Mouse (Mus musculus) telencephalon, adult 2 months (tissue): Measurements from ENCODE around the gene Map3k5.

Experiments
- DNase-seq: peaks from one replicate; pipeline ENCODE4 v3.0.0-alpha.2; 2011; ENCODE audit warnings: low read depth, low spot score

Gene Map3k5

DNA sequence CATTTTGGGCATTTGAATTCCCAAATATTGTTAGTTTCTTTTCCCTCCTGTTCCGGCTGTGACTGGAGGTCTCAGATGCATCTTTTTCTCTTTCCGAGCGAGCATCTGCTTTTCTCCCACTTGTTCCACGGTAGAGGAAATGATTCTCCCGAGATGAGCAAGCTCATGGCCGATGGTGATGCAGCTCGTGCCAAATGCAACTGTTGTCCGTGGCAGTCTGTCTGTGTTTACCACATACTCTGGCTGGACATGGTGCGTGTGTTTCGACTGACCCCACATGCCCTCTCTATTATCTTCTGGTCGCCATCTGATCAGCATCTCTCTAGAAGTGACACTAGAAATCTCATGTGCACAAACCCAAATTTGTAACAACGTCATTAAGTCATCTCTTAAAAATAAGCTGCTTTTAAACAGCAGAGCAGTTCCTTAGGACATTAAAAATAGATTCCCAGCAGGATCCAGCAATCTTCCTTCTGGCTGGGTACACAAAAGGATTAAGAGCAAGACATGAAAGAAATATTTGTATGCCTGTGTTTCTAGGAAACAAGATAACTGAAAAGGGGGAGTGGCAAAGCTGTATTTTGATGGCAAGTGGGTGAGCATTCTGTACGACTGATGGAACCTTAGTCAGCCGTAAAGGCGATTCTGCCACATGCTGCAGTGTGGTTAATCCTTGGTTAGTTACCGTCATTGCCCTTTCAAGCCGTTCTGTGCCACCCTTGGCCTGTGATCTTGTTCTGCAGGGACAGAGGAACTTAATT lies 72.2 kb downstream of the Map3k5 start:
- peak; percentile 53 for DNase-seq

DNA sequence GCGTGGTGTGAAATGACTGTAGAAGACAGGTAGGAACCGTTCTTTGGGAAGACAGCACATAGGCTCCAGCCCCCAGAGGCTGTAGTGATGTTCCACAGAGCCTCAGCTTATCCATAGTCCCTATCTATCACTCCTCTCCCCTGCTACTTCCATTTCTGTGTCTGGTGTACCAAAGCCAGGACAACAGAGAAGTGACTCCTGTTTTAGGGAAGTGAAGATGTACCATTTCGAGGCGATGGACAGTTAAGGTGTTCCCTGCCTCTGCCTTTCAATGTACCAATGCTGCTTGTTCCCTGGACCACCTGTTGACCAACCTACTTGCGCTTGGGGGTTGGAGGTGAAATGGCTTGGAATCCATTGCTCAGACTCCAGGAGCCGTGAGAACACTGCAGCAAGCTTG lies 75.0 kb downstream of the Map3k5 start:
- DNase-seq = no peak

DNA sequence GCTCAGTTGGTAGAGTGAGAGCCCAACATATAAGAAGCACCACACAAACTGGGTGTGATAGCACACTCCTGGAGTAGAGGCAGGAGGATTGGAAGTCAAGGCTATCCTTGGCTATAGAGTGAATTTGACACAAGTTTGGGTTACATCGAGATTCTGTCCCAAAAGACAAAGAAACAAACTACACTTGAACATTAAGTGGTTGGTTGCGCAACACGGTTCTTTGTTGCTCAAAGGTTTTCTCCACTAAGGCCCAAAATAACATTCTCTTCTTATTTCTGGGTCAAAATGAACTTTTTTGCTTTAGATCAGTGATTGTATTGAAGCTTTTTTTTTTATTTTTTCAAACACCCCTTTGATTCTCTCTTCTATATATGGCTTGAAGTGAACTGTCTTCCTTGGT lies 75.7 kb downstream of the Map3k5 start:
- no peak for DNase-seq

DNA sequence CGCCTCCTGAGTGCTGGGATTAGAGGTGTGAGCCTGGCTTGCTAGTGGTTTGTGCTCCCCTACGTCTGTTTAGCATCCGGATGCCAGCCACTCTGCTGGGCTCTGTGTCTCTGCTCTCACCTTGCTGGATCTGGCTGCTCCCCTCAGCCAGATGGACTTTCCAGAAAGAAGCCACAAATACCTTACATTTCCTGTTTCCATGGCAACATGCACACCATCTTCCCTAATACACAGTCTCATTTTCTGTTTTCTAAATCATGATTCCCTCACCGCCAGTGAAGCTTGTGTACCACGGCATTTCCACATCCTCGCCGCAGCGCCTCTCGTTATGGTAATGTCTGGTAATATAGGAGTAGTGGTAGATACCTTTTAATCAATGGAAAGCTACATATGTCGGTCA lies 84.1 kb downstream of the Map3k5 start:
- peak; percentile 55 for DNase-seq

DNA sequence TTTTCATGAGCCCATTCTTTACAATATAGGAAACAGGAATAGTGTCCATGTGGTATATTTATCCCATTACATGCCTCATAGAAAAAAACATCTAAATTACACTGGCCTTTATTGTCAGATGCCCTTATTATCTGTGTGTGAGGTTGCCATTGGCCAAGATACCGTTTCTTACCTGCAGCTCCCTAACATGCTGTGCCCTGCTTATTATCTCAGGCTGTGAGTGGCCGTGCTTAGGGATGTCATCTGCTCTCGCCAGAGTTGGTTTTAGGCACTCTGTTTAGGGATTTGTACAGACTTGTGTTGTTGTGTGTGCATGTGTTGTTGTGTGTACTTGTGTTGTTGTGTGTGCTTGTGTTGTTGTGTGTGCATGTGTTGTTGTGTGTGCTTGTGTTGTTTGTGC lies 84.5 kb downstream of the Map3k5 start:
- no peak for DNase-seq

DNA sequence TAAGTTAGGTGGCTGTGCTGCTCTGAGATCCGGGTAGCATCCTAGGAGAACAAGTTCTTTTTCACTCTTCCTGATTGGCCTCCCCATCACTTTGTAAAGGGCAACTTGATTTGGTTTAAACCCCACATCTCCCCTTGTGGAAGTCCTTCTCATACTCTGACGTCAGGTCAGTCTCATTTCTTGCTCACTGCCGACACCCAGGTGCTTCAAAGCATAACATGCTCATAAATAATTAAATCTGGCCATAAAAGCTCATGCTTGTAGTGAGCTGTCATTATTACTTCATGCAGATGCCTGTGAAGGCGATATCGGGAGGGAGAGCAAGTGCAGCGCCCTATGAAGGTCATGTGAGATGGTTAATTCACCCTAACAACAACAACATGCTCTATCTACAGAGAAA lies 87.0 kb downstream of the Map3k5 start:
- no peak for DNase-seq

DNA sequence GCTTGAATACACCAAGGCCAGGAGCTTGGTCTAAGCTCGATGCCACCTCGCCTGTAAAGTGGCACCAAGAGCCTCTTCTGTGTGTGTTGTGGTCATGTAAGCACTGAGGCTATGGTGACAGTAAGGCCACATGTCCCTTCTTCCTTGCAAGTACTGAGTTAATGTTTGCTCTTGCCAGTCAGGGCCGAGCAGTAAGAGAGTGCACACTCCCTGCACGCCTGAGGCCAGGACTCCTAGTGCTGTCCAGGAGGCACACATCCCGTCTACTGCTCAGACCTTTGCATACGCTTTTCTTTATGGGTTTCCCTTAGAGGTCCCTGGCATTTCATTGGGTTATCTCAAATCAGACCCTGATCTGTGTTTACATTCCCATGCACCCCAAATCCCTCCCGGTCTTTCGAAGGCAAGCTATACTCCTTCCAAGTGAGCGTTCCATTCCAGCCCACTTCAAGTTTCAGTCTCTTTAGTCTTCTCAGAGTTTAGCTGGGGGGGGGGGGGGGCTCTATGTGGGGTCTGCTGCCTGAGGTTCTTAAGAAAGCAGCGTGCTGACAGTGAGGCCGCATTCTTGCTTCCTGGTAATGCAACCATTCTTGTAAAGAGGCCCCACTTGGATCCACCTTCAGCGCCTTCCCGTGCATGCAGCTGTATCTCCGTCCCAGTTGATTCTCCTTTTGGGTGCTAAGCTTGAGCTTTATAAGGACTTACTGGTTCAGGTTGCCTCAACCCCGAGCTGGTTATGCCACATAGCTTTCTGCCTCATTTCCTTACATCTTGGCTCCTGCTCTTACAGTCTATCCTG lies 87.6 kb downstream of the Map3k5 start:
- no peak for DNase-seq

DNA sequence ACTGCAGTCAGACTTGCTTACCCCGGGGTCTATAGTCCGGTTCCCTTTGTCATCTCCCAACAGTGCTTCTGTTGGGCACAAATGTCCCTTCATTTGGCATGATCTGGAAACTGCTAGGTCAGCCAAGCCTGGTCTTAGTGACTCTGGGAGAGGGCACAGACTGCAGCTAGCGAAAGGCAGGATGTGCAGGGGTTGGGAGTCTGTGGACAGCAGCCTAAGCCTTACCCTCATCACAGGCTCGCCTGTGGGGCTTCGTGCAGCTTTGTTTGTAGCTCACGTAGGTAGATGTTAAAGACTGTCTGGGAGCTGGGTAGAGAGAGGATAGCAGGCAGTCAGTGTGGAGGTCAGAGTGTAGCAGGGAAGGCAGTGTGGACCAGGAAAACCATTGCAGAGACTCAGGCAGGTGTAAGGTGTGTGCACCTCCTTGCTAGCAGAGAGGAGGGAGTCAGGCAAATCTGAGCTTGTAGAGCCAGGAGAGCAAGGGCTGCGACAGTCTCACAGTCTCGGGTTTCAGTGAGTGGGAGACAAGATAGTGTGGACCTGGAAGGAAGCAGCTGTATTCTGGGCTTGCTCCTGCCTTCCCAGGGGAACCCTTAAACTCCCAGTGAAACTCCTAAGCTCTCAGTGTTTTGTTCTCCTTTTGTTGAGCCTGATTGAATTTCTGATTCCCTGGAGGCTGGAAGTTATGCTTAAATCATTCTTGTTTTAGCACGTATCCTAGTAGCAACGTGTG lies 88.5 kb downstream of the Map3k5 start:
- no peak for DNase-seq

DNA sequence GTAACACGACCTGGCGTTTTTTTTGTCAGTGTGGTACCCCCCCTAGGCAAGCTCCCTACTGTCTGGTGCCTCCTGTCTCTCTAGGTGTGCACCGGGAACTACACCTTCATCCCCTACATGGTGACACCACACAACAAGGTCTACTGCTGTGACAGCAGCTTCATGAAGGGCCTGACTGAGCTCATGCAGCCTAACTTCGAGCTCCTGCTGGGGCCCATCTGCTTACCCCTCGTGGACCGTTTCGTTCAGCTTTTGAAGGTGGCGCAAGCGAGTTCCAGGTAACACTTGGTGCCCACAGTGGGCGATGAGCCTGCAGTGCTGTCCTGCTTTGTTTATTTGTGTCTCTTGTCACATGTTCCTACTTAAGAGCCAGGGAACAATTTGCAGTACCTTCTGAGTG lies 89.3 kb downstream of the Map3k5 start:
- no peak for DNase-seq

DNA sequence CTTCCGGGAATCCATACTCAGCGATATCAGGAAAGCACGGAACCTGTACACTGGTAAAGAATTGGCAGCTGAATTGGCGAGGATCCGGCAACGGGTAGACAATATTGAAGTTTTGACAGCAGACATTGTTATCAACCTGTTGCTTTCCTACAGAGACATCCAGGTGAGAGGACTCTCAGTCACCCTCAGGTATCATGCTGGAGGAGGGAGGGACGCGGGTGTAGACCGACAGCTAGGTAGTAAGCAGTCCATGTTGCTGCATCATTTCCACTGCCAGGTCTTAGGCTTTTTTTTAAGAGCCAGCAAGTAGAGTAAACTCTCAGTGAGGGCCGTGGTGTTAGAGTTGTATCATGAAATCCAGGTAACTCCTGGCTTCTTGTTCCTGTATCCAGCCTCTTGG lies 90.6 kb downstream of the Map3k5 start:
- no peak for DNase-seq

DNA sequence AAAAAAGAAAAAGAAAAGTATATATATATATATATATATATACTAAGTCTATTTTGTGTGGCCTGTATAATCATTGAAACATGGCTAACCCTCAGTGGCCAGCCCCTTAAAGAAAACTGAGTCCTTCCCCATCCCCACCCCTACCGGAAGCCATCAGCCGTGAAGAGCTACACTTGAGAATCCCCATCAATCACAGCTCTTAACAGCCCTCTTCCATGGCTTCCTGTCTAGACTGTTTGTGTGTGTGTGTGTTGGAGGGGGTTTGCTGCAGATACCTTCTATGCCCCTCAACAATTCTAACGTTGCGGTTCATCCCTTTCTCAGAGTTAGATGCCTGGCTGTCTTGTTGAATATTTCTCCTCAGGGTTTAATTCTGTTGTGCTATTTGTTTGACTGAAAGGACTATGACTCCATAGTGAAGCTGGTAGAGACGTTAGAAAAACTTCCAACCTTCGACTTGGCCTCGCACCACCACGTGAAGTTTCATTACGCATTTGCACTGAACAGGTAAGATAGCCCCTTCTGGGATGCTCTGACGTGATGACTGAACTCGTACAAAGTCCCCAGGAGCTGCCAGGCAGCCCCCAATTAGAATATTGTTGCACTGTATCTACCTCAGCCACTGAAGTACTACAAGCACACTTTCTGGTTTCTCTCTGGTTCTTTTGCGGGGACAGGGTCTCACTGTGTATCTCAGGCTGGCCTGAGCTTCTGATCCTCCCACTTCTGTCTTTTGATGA lies 91.7 kb downstream of the Map3k5 start:
- DNase-seq = no peak

DNA sequence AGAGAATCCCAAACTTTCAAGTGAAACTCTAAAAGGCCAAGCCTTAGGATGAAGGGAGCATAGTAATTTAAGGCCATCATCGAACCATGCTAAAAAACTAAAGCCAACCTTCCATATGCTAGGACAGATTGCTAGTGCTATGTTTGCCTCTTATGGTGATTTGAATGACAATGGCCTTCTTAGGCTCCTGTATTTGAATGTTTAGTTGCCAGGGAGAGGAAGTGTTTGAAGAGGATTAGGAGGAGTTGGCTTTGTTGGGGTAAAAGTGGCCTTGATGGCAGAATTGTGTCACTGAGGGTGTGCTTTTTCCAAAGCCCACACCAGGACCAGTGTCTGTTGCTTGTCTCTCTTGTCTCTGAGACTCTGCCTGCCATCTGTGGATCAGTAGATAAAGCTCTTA lies 96.4 kb downstream of the Map3k5 start:
- no peak for DNase-seq

DNA sequence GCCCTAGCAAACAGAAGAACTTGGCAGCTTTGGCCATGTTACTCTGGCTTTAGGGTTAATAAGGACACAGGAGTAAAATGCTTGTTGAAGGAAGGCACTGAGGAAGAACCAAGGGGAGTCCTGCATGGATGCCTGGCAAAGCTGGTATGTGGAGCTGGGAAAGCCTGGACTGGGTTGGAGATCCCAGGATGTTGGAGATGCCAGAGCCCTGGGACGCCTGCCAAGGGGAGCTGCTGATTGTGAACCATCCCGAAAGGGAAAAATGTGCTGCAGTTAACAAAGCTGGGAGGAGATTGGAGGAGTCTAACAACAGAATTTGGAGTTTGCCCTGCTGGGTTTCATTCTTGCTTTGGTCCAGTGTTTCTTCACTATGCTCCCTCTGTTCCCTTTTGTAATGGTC lies 97.7 kb downstream of the Map3k5 start:
- DNase-seq = no peak

DNA sequence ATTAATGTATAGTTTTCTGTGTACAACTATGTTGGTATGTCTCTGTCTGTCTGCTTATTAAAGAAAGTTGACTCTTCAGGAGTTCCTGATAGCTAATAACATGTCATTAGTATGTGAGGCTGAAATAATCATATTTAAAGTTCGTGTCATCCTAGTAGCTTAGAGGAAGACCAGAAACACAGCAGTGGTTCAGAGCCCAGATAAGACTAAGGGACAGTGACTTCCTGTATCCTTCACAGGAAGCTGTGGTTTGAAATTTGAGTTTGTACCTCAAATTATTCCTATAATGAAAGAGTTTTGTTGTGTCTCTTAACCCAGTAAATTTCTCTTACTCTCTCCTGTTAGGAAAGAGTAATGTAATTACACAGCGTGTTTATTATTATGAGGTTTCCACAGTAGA lies 102.1 kb downstream of the Map3k5 start:
- DNase-seq = no peak

DNA sequence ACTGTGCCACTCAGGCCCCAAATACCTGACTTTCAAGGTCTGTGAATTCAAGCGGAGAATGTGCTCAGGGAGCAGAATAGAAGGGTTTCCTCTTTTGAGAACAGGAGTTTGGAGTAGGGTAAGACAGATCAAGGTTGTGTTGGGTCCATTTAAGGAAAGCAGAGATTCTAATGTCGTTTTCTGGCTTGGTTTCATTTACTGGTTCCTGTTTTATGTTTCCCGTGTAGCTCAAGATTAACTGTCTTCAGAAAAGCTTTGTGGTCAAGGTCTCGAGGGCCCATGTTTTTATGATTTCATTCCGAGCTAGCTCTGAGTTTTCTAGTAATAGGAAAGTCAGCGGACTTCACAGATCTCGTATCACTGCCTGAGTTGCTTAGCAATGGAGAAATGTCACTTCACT lies 102.6 kb downstream of the Map3k5 start:
- DNase-seq = no peak

DNA sequence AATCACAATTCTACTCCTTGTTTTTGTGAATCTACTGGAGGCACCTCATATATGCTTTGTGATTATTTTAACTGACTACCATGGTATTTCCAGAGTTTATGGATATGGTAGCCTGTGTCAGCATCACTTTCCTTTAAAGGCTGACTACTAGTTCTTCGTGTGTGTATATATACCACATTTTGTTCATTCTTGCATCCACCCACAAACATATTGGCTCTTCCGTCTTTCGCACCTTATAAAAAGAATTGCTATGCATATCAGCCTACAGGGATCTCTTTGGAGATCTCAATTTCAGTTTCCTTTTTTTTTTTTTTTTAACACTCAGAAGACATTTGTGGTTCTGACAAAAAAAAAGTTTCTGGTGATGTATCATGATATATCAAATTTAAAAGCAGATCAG lies 105.3 kb downstream of the Map3k5 start:
- peak; percentile 58 for DNase-seq

DNA sequence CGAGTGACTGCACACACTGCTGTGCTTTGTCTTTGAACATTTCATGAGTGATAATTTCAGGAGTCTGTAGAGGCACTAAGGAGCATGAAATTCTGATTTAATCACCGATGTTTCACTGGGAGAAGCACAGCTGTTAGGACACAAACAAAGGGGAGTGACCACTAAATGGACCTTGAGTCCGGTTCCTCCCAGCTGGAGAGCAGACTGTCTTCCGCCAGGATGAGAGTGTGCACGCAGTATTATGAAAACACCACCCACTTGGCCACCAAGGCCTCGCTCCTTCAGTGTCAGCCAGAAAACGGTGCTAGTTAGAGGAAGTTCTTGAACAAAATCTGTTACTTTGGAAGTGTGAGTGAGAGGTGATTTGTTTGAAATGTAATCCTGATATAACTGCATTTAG lies 105.8 kb downstream of the Map3k5 start:
- no peak for DNase-seq

DNA sequence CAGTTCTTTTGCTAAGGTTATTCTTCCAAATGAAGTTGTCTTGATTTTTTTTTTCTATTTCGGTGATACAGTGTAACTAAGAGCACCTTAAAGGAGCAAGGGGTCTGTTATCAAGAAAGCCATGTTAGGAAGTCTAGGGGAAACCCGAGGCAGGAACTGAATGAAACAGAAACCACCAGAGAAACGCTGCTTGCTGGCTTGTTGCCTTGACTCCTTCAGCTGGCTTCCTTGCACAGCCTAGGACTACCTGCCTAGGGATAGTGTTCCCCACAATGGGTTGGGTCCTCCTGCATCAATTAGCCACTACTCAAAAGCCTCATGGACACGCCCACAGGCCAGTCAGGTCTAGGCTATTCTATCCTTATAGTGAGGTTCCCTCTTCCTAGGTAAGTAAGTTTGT lies 106.4 kb downstream of the Map3k5 start:
- no peak for DNase-seq

DNA sequence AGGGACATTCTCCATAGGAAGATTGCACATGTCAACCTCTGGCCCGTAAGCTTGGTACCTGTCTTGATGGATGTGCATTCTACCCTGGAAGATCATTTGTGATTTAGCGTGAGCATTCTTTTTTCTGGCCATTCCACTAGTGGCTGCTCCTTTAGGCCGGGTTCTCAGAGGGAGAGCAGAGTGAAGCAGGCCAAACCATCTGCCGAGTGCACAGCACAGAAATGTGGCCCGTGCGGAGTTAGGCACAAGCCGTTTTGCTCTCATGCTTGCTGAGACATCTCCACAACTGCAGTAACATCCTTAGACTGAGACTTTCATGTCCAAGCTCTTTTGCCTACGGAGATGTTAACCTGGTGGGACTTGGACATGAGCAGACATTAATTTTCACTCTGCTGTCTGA lies 107.8 kb downstream of the Map3k5 start:
- no peak for DNase-seq

DNA sequence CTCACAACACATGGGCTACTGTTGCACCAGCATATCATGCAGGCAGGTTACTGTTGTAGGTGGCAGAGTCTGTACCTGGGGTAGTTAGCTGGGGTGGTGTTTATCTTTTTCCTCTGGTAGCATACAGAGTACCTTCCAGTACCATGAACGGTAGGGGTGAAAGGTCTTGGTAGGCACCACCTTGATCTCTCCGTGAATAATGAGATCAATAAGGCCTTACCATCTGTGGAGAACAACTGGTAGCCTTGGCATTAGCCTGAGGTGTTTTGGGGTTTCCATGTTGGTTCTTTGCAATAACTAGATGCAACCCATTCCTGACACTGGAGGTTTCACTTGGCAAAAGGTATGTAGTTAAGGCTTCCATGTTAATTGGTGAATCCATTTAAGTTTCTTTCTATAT lies 109.8 kb downstream of the Map3k5 start:
- no peak for DNase-seq

DNA sequence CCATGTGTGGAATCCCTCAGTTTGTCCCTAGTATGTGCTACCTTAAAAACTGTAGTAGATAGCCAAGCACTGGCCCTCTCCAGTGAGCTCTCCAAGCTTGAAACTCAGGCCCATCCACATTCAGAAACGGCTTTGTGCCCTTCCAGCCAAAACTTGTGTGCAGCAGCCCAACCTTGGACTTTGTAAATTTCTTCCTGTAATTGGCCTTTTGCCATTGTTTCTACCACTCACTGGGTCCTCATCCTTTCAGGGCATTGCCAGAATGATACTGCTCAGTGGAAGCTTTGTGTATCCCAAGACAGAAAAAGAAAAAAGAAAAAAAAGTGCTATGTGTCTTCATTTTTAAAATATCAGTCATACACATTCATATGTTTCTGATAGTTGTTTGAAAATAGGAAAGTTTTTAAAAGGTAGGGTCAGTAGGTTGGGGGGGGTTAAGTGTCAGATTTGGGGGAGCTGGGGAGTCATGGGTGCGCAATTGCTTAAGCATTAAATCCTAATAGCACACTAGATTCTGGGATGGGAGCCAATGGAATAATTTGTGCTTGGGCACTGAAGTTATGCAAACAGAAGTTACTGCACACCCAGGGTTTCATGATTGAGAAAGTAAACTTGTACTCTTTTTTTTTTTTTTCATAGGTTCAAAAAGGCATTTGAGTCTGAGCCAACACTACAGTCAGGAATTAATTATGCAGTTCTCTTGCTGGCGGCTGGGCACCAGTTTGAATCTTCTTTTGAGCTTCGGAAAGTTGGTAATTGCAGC lies 111.6 kb downstream of the Map3k5 start:
- DNase-seq = no peak
